Mouse (Mus musculus): ENCODE results near the gene Ctdnep1.
"Not testable (repeated sequence)": the region's sequence is repeated elsewhere in the genome, so short reads cannot be mapped to it uniquely, and the experiment has no call there.

Ctdnep1 gene

GRCm38 (mm10) chr11:69952274-69952673, 28.7 kb upstream of the Ctdnep1 start:
- DNase-seq = no peak

GRCm38 (mm10) chr11:69953267-69953915, 27.6 kb upstream of the Ctdnep1 start:
- no peak for DNase-seq

GRCm38 (mm10) chr11:69955618-69956017, 25.3 kb upstream of the Ctdnep1 start:
- not testable (repeated sequence) for DNase-seq

GRCm38 (mm10) chr11:69956218-69956617, 24.7 kb upstream of the Ctdnep1 start:
- DNase-seq = no peak

- no peak for DNase-seq
These were observed 20.3 kb upstream of the Ctdnep1 start for GRCm38 (mm10) chr11:69960616-69961015.

GRCm38 (mm10) chr11:69961841-69962240, 19.1 kb upstream of the Ctdnep1 start:
- DNase-seq = no peak

GRCm38 (mm10) chr11:69964650-69965270, 16.2 kb upstream of the Ctdnep1 start, which contains the start of gene Cldn7:
Gene Cldn7 (plus strand): TSS chr11:69964779.
- no peak for DNase-seq

- DNase-seq = no peak
These were observed 15.5 kb upstream of the Ctdnep1 start for GRCm38 (mm10) chr11:69965271-69966005.

GRCm38 (mm10) chr11:69966006-69966859, 14.7 kb upstream of the Ctdnep1 start:
- peak in 1 of 2 experiments; percentile 7 for DNase-seq

GRCm38 (mm10) chr11:69966860-69967517, 14.0 kb upstream of the Ctdnep1 start:
- DNase-seq = no peak

- no peak for DNase-seq
These were observed 12.2 kb upstream of the Ctdnep1 start for GRCm38 (mm10) chr11:69968793-69969192.

GRCm38 (mm10) chr11:69970222-69970621, 10.7 kb upstream of the Ctdnep1 start:
- DNase-seq = no peak

GRCm38 (mm10) chr11:69970775-69971174, 10.2 kb upstream of the Ctdnep1 start:
- DNase-seq = no peak

- no peak for DNase-seq
These were observed 6.0 kb upstream of the Ctdnep1 start for GRCm38 (mm10) chr11:69974907-69975306.

- no peak for DNase-seq
These were observed 4.7 kb upstream of the Ctdnep1 start for GRCm38 (mm10) chr11:69976271-69976670.

GRCm38 (mm10) chr11:69979827-69980195, 1.1 kb upstream of the Ctdnep1 start:
- no peak for DNase-seq

GRCm38 (mm10) chr11:69980196-69981140, 488 bp upstream of the Ctdnep1 start:
- DNase-seq = peak; percentile 98 to 99

GRCm38 (mm10) chr11:69982225-69982624, 1.3 kb downstream of the Ctdnep1 start, which contains the start of gene Elp5:
Gene Elp5 (minus strand): TSS chr11:69982517.
- no peak for DNase-seq

GRCm38 (mm10) chr11:69982877-69983276, 1.9 kb downstream of the Ctdnep1 start:
- DNase-seq = no peak

GRCm38 (mm10) chr11:69983377-69983776, 2.4 kb downstream of the Ctdnep1 start:
- DNase-seq = no peak

GRCm38 (mm10) chr11:69984431-69984830, 3.5 kb downstream of the Ctdnep1 start:
- no peak for DNase-seq

All from cerebellum, postnatal 36 days (tissue).